Mouse (Mus musculus) limb, embryonic 14.5 days (tissue): ENCODE results near the gene Notch4. TPM values are rescaled to one million over a fixed set of nuclear protein-coding genes. Genes with fewer than 3 reads are reported as not detected.

Experiments
- ATAC-seq: fragments of 200-750 bp; cut with Nextera tagmentation; 2 replicates; pipeline ENCODE4 v1.8.0; 2017; ENCODE audit warnings: low read depth, moderate number of reproducible peaks, moderate TSS enrichment; ENCODE audit not compliant: low FRiP score
- DNase-seq: peaks from one replicate; pipeline ENCODE4 v3.0.0-alpha.2; 2015; ENCODE audit warnings: low spot score
- H3K27ac ChIP-seq: fragments of 300-500 bp; sonication (generic); replicated peaks from 2 replicates; pipeline ENCODE4 v1.5.1; 2014; ENCODE audit warnings: low read depth, mild to moderate bottlenecking, low read length, moderate library complexity, mixed read lengths
- H3K27me3 ChIP-seq: fragments of 300-500 bp; sonication (generic); 2 replicates; pipeline ENCODE4 v1.6.1; 2014; ENCODE audit warnings: low read length, mixed read lengths; ENCODE audit not compliant: control insufficient read depth, insufficient read depth
- H3K36me3 ChIP-seq: fragments of 300-500 bp; sonication (generic); 2 replicates; pipeline ENCODE4 v1.6.1; 2014; ENCODE audit warnings: mild to moderate bottlenecking, low read length, moderate library complexity, mixed read lengths; ENCODE audit not compliant: control insufficient read depth, insufficient read depth
- H3K4me1 ChIP-seq: fragments of 300-500 bp; sonication (generic); 2 replicates; pipeline ENCODE4 v1.6.1; 2014; ENCODE audit warnings: antibody characterized with exemption, low read length, mixed read lengths; ENCODE audit not compliant: control insufficient read depth, insufficient read depth
- H3K4me2 ChIP-seq: fragments of 300-500 bp; sonication (generic); replicated peaks from 2 replicates; pipeline ENCODE4 v1.6.1; 2014; ENCODE audit warnings: low read depth, mild to moderate bottlenecking, low read length, moderate library complexity; ENCODE audit not compliant: severe bottlenecking
- H3K4me3 ChIP-seq: fragments of 300-500 bp; sonication (generic); replicated peaks from 2 replicates; pipeline ENCODE4 v1.5.1; 2014; ENCODE audit warnings: low read length
- H3K9ac ChIP-seq: fragments of 300-500 bp; sonication (generic); 2 replicates; pipeline ENCODE4 v1.6.1; 2014; ENCODE audit warnings: mild to moderate bottlenecking, low read depth, low read length, moderate library complexity; ENCODE audit not compliant: severe bottlenecking
- H3K9me3 ChIP-seq: fragments of 300-500 bp; sonication (generic); 2 replicates; pipeline ENCODE4 v1.6.1; 2016; ENCODE audit warnings: low read length; ENCODE audit not compliant: control insufficient read depth
- POLR2A ChIP-seq: fragments of 200-500 bp; IDR thresholded peaks from 2 replicates; pipeline ENCODE4 v1.8.0; 2012; ENCODE audit warnings: inconsistent platforms, mild to moderate bottlenecking, moderate library complexity, borderline replicate concordance; ENCODE audit not compliant: insufficient read depth, insufficient read length; ENCODE audit errors: extremely low read depth
- WGBS: fragments of 180-500 bp; shearing (Covaris S2); extraction: QIAGEN DNeasy Blood & Tissue Kit; methylation state at CpG from one replicate; pipeline ENCODE4 v1.1.7; 2014; 5-methylcytosine and 5-hydroxymethylcytosine counted together
- polyA plus RNA-seq, 2 experiments: library from polyadenylated mRNA; depleted of rRNA in 1 of 2; stranded (reverse) in 1 of 2; unstranded in 1 of 2; fragments of >200 nt; fragmentation: Nextera tagmentation in 1 of 2; extraction: Ambion mirVana in 1 of 2; gene quantifications; 2 replicates each; pipeline versions ENCODE4 v1.2.1 to v1.2.3; 2012 to 2014

Gene Notch4
- polyA plus RNA-seq, 2 experiments: 4.3 to 9.6 TPM

GRCm38 (mm10) chr17:34603375-34604060 lies 39.5 kb downstream of the Notch4 start, which contains the start of gene Rnf5:
Gene Rnf5 (minus strand): TSS chr17:34603690.
- Histone ChIP-seq H3K9ac (peak within 1 kb of the TSS; percentile 55), H3K36me3 (peaks cover 27% of the 10 kb centered on the region), H3K4me3 (peak within 1 kb of the TSS; percentile 95), H3K27ac (peak within 1 kb of the TSS; percentile 71), H3K9me3 (no peaks in the 10 kb centered on the region), H3K4me2 (peak within 1 kb of the TSS; percentile 92), H3K4me1 (peaks cover 24% of the 10 kb centered on the region), H3K27me3 (no peaks in the 10 kb centered on the region)
- DNase-seq: peak; percentile 100
- peak; percentile 95 for ATAC-seq
- WGBS: under 1% methylated on average over 29 of the region's 30 CpGs
- TF ChIP-seq POLR2A: no peak

GRCm38 (mm10) chr17:34604061-34604508 lies 40.0 kb downstream of the Notch4 start, which contains the start of gene Agpat1:
Gene Agpat1 (plus strand): TSS chr17:34604262.
- peak; percentile 100 for DNase-seq
- peak; percentile 89 for ATAC-seq
- Histone ChIP-seq H3K4me3 (peak within 1 kb of the TSS; percentile 95), H3K27ac (peak within 1 kb of the TSS; percentile 71), H3K4me2 (peak within 1 kb of the TSS; percentile 92), H3K9me3 (no peaks in the 10 kb centered on the region), H3K4me1 (peaks cover 26% of the 10 kb centered on the region), H3K9ac (peak within 1 kb of the TSS; percentile 88), H3K36me3 (peaks cover 30% of the 10 kb centered on the region), H3K27me3 (no peaks in the 10 kb centered on the region)
- TF ChIP-seq POLR2A: no peak
- WGBS: 0% methylated on average over 35 of the region's 35 CpGs

- H3K27ac ChIP-seq: peak overlapping the region; percentile 71
- 12% methylated on average over 24 of the region's 24 CpGs for WGBS
- peaks cover 30% of the 10 kb centered on the region for H3K36me3 ChIP-seq
- TF ChIP-seq POLR2A: no peak
- no peak for DNase-seq
- peak overlapping the region; percentile 88 for H3K9ac ChIP-seq
- H3K4me3 ChIP-seq: peak overlapping the region; percentile 95
- H3K4me1 ChIP-seq: peaks cover 26% of the 10 kb centered on the region
- H3K9me3 ChIP-seq: no peaks in the 10 kb centered on the region
- no peaks in the 10 kb centered on the region for H3K27me3 ChIP-seq
- peak overlapping the region; percentile 92 for H3K4me2 ChIP-seq
- no peak; the same call in 1 of the 2 replicates for ATAC-seq
Measured at GRCm38 (mm10) chr17:34604511-34605237, 40.6 kb downstream of the Notch4 start.

GRCm38 (mm10) chr17:34605609-34606008 lies 41.5 kb downstream of the Notch4 start:
- DNase-seq (peak; percentile 96), ATAC-seq (peak; percentile 50)
- TF ChIP-seq POLR2A: 0 out of 2 replicates have a peak, but pooled peaks have one; percentile 73
- Histone ChIP-seq H3K4me2 (peak overlapping the region; percentile 92), H3K36me3 (peaks cover 26% of the 10 kb centered on the region), H3K4me1 (peaks cover 26% of the 10 kb centered on the region), H3K27me3 (no peaks in the 10 kb centered on the region), H3K27ac (peak overlapping the region; percentile 44), H3K9me3 (no peaks in the 10 kb centered on the region), H3K9ac (peak overlapping the region; percentile 88), H3K4me3 (peak overlapping the region; percentile 95)
- 0% methylated on average over 23 of the region's 30 CpGs for WGBS
